Mouse (Mus musculus): ENCODE measurements around the gene Tulp2. TPM values are rescaled to one million over a fixed set of nuclear protein-coding genes. Genes with fewer than 3 reads are reported as not detected.
A peak's percentile ranks its signal among the peaks of the same experiment; 100 is the strongest.

The Tulp2 gene
- polyA plus RNA-seq, 1 experiment: 0.04 TPM

DNA sequence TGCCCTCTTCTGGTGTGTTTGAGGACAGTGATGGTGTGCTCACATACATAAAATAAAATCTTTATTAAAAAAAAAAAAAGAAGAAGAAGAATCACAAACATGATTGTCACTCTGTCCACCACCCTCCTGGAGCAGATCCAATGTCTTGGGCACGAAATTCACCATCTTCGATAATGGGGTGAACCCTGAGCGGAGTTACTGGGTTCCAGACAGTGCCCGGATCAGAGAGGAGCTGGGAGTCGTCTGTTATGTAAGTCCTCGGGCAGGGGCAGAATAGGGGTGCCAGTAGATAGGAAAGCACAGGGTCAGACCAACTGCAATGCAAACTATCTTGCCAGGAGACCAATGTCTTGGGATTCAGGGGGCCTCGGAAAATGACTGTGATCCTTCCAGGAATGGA lies 38.9 kb downstream of the Tulp2 start:
- H3K4me3 ChIP-seq (ENCODE audit: extremely low read depth, insufficient read depth, insufficient read length): no peak overlapping the region
- no peak for DNase-seq (ENCODE audit: low read depth in 1 of 2, low spot score in 2 of 2)

GRCm38 (mm10) chr7:45521728-45522184 lies 40.1 kb downstream of the Tulp2 start:
- peak; percentile 14 for TF ChIP-seq POLR2A (IDR thresholded peaks at IDR 0.05; ENCODE audit: low read depth, low read length)
- TF ChIP-seq CTCF (IDR thresholded peaks at IDR 0.05; ENCODE audit: extremely low read depth, insufficient read depth, insufficient read length, insufficient replicate concordance): no peak
- H3K27me3 ChIP-seq (ENCODE audit: control insufficient read depth, insufficient read depth, low read length): no peaks in the 10 kb centered on the region
- peak overlapping the region; percentile 89 for H3K27ac ChIP-seq (ENCODE audit: insufficient read depth, low read length)
- H3K4me1 ChIP-seq (ENCODE audit: control insufficient read depth, insufficient read depth, insufficient read length): peaks cover 6% of the 10 kb centered on the region; the same call in 1 of the 2 replicates
- peaks cover 7% of the 10 kb centered on the region for H3K36me3 ChIP-seq (ENCODE audit: control insufficient read depth, insufficient read depth, low read length)
- under 1% methylated on average over 28 of the region's 28 CpGs for WGBS
- peak overlapping the region; percentile 66 for H3K4me3 ChIP-seq (ENCODE audit: extremely low read depth, insufficient read depth, insufficient read length)
- DNase-seq (ENCODE audit: low read depth in 1 of 2, low spot score in 2 of 2): peak; percentile 91 to 93

More for the DNA sequence above, 38.9 kb downstream of the Tulp2 start:
- Histone ChIP-seq H3K4me1 (ENCODE audit: control insufficient read depth, insufficient read depth, insufficient read length) (peaks cover 6% of the 10 kb centered on the region; the same call in 1 of the 2 replicates), H3K27me3 (ENCODE audit: control insufficient read depth, insufficient read depth, low read length) (no peaks in the 10 kb centered on the region), H3K27ac (ENCODE audit: insufficient read depth, low read length) (no peak overlapping the region), H3K36me3 (ENCODE audit: control insufficient read depth, insufficient read depth, low read length) (peaks cover 7% of the 10 kb centered on the region)
- TF ChIP-seq CTCF (IDR thresholded peaks at IDR 0.05; ENCODE audit: extremely low read depth, insufficient read depth, insufficient read length, insufficient replicate concordance): no peak
- no peak for TF ChIP-seq POLR2A (IDR thresholded peaks at IDR 0.05; ENCODE audit: low read depth, low read length)
- WGBS: 93% methylated on average over 7 of the region's 7 CpGs

GRCm38 (mm10) chr7:45522194-45522752 lies 40.6 kb downstream of the Tulp2 start:
- H3K27ac ChIP-seq (ENCODE audit: insufficient read depth, low read length): 0 out of 2 replicates have a peak overlapping the region, but pooled peaks have one; percentile 89
- TF ChIP-seq POLR2A (IDR thresholded peaks at IDR 0.05; ENCODE audit: low read depth, low read length) (no peak), CTCF (IDR thresholded peaks at IDR 0.05; ENCODE audit: extremely low read depth, insufficient read depth, insufficient read length, insufficient replicate concordance) (no peak)
- no peaks in the 10 kb centered on the region for H3K27me3 ChIP-seq (ENCODE audit: control insufficient read depth, insufficient read depth, low read length)
- WGBS: 63% methylated on average over 16 of the region's 16 CpGs
- 0 out of 2 replicates have a peak overlapping the region, but pooled peaks have one; percentile 2 for H3K4me3 ChIP-seq (ENCODE audit: extremely low read depth, insufficient read depth, insufficient read length)
- no peak for DNase-seq (ENCODE audit: low read depth in 1 of 2, low spot score in 2 of 2)
- H3K36me3 ChIP-seq (ENCODE audit: control insufficient read depth, insufficient read depth, low read length): peaks cover 7% of the 10 kb centered on the region
- peaks cover 6% of the 10 kb centered on the region; the same call in 1 of the 2 replicates for H3K4me1 ChIP-seq (ENCODE audit: control insufficient read depth, insufficient read depth, insufficient read length)

DNA sequence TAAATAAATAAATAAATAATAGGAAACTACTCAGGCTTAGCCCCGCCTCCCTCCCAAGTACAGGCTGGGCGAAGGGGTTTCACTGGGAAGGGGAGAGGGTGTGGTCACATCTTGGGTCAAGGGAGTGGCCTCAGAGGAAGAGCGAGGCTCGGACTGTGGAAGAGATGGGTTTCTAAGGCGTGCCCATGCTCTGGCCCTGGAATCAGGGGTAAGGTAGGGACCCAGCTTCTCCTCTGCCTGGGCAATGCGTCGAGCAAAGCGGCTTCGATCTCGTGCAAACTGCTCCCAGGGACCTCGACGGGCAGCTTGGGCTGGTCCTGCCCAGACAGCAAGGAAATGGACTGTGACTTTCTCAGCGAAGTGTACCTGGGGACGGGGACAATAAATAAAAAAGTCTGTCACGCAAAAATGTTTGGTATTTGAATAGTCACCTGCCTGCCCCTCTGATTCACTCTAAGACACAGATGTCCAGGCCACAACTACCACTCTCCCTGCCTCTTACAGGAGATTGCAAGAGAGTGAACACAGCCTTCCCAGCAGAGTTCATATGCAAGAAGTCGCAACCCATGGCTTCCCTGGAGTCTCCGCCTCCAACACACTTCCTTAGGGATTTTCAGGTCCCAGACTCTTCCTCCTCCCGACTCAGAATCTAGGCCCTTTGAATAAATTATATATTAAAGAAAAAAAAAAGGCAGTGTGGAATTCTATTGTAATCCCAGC lies 41.4 kb downstream of the Tulp2 start:
- no peak for DNase-seq (ENCODE audit: low read depth in 1 of 2, low spot score in 2 of 2)
- Histone ChIP-seq H3K36me3 (ENCODE audit: control insufficient read depth, insufficient read depth, low read length) (peaks cover 7% of the 10 kb centered on the region), H3K4me3 (ENCODE audit: extremely low read depth, insufficient read depth, insufficient read length) (peak overlapping the region; percentile 0), H3K27me3 (ENCODE audit: control insufficient read depth, insufficient read depth, low read length) (no peaks in the 10 kb centered on the region), H3K27ac (ENCODE audit: insufficient read depth, low read length) (no peak overlapping the region), H3K4me1 (ENCODE audit: control insufficient read depth, insufficient read depth, insufficient read length) (peaks cover 6% of the 10 kb centered on the region; the same call in 1 of the 2 replicates)
- WGBS: 83% methylated on average over 18 of the region's 18 CpGs
- TF ChIP-seq CTCF (IDR thresholded peaks at IDR 0.05; ENCODE audit: extremely low read depth, insufficient read depth, insufficient read length, insufficient replicate concordance) (no peak), POLR2A (IDR thresholded peaks at IDR 0.05; ENCODE audit: low read depth, low read length) (no peak)

DNA sequence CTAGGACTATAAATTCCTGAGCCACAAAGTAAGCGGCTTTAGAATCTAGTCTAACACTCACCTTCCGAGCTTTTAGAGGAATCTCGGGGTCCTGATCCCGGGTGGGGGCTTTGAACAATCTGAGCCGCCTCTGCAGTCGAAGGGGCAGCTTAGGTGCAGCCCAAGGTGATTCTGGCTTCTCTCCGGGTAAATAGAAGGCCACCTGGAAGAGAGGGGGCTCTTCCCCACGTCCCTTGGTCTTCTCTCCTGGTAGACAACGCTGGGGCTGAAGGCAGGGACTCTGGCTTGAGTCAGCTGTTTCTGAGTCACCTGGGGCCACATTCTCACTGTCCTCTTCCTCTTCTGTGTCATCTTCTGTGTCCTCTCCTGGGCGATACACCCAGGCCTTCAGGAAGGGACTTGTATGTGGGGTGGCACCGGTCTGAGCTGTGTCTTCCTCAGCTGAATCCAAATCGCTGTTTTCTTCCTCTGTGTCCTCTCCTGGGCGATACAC lies 42.0 kb downstream of the Tulp2 start:
- no peak for DNase-seq (ENCODE audit: low read depth in 1 of 2, low spot score in 2 of 2)
- 76% methylated on average over 13 of the region's 13 CpGs for WGBS
- Histone ChIP-seq H3K27ac (ENCODE audit: insufficient read depth, low read length) (no peak overlapping the region), H3K4me1 (ENCODE audit: control insufficient read depth, insufficient read depth, insufficient read length) (peaks cover 6% of the 10 kb centered on the region; the same call in 1 of the 2 replicates), H3K36me3 (ENCODE audit: control insufficient read depth, insufficient read depth, low read length) (peaks cover 7% of the 10 kb centered on the region), H3K27me3 (ENCODE audit: control insufficient read depth, insufficient read depth, low read length) (no peaks in the 10 kb centered on the region), H3K4me3 (ENCODE audit: extremely low read depth, insufficient read depth, insufficient read length) (peak overlapping the region; percentile 39; the same call in 1 of the 2 replicates)
- TF ChIP-seq POLR2A (IDR thresholded peaks at IDR 0.05; ENCODE audit: low read depth, low read length): no peak
- no peak for TF ChIP-seq CTCF (IDR thresholded peaks at IDR 0.05; ENCODE audit: extremely low read depth, insufficient read depth, insufficient read length, insufficient replicate concordance)

DNA sequence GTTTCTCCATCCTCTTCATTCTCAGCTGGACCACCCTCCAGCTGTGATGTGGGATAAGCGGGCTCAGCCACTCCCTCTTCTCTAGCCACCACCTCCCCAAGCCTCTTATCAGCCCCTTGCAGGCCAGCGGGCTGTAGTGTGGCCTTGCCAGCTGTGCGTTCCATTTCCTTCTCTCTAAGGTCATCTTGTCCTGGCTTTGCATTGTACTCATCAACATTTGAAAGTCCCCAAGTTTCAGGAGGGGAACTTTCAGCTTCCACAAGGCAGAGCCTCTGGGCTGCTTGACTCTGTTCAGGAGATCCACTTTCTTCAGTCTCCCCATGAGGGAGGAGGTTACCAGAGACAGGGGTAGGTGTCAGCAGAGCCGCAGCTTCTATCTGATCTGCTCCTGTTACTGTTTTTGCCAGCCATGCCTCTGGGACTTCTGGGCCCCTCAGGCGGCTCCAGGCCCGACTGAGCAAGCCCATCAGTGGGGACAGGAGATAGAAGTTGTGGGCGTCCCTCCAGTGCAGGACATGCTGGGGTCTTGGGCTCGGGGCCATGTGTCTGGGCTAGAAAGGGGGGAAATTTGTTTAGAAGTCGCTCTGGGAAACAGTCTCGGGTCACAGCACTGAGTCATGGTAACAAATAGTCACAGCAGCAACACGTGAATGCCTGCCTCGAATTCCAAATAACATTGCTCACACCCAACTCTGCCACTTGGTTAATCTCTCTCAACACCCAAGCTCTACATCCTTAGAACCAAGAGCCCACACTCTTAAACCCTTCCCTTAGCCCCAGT lies 43.4 kb downstream of the Tulp2 start:
- DNase-seq (ENCODE audit: low read depth in 1 of 2, low spot score in 2 of 2): no peak
- peaks cover 7% of the 10 kb centered on the region for H3K36me3 ChIP-seq (ENCODE audit: control insufficient read depth, insufficient read depth, low read length)
- H3K4me1 ChIP-seq (ENCODE audit: control insufficient read depth, insufficient read depth, insufficient read length): peaks cover 6% of the 10 kb centered on the region; the same call in 1 of the 2 replicates
- peak overlapping the region; percentile 85 for H3K4me3 ChIP-seq (ENCODE audit: extremely low read depth, insufficient read depth, insufficient read length)
- 30% methylated on average over 12 of the region's 12 CpGs for WGBS
- H3K27ac ChIP-seq (ENCODE audit: insufficient read depth, low read length): peak overlapping the region; percentile 95
- TF ChIP-seq CTCF (IDR thresholded peaks at IDR 0.05; ENCODE audit: extremely low read depth, insufficient read depth, insufficient read length, insufficient replicate concordance): no peak
- TF ChIP-seq POLR2A (IDR thresholded peaks at IDR 0.05; ENCODE audit: low read depth, low read length): no peak; the same call in 1 of the 2 replicates
- no peaks in the 10 kb centered on the region for H3K27me3 ChIP-seq (ENCODE audit: control insufficient read depth, insufficient read depth, low read length)
